Mouse (Mus musculus): Measurements from ENCODE around the gene Arl2. TPM values are rescaled to one million over a fixed set of nuclear protein-coding genes. Genes with fewer than 3 reads are reported as not detected.

Arl2 gene
- 26.0 TPM for total RNA-seq (2023)

DNA sequence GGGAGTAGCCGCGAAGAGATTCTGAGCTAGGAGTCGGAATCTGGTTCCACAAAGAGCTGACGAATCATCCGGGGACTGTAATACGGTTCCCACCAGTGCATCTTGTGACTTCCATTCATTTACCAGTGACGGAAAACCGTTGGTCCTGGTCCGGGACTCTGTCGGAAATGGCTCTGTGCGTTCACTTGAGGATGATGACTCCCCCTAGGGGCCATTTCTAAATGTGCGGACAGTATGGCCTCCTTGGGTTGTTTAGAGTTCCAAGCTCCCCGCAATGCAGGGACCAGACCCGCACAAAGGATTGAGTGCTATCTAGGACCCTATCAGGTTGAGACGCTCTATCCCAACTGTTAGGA is at the start of gene Arl2:
TSS of gene Arl2 (minus strand) at position 155 of the 356 bp plus-strand sequence.

DNA sequence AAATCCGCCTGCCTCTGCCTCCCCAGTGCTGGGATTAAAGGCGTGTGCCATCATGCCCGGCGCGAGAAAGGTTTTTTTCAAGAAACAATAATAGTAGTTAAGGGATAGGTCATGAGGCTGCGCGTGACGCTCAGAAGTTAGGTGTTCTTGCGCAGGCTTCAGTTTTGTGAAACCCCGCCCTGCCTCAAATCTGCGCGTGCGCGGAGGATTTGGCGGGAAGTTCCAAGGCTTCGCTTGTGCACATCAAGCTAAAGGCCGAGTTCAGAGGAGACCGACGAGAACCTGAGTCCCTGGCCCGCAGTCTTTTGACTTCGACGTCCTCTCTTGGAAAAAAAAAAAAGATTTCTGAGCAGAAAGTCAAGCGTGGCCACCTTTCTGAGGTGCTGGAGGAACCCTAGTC is 42.8 kb upstream of the Arl2 start, which contains the start of gene Majin:
TSS of gene Majin (plus strand) at position 258 of the 400 bp plus-strand sequence.

DNA sequence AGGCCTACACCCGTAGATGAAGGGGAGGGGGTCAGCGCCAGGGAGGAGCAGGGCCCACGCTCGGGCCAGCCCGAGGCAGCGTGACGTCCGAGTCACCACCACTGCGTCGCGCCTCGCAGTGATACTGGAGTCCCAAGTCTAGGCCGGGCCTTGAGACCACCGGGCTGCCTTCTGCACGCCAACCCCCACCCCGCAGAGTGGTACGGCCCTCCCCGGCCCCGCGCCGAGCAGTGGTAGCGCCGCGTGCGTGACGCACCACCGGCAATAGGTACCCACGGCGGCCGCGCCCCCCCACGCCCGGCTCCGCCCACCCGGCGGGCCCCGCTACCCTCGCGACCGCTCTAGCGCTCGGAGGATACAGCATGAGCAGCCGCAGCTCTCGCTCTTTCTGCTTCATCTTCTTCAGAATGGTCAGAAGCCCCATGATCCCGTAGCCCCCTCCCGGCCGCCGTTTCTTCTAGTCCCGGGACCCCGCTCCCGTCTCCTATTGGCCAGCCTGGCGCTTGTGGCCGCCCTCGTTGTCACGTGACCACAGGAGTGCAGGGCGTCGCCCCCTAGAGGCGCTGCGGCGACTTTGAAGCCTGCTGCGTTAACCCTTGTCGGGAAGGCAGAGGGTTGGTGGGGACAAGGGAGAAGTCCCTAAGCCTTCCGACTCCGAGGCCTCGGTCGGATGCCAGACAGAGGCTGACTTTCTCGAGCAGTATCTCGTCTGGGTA is 512 bp downstream of the Arl2 start, which contains the start of gene Batf2:
TSS of gene Batf2 (plus strand) at position 306 of the 716 bp plus-strand sequence.

DNA sequence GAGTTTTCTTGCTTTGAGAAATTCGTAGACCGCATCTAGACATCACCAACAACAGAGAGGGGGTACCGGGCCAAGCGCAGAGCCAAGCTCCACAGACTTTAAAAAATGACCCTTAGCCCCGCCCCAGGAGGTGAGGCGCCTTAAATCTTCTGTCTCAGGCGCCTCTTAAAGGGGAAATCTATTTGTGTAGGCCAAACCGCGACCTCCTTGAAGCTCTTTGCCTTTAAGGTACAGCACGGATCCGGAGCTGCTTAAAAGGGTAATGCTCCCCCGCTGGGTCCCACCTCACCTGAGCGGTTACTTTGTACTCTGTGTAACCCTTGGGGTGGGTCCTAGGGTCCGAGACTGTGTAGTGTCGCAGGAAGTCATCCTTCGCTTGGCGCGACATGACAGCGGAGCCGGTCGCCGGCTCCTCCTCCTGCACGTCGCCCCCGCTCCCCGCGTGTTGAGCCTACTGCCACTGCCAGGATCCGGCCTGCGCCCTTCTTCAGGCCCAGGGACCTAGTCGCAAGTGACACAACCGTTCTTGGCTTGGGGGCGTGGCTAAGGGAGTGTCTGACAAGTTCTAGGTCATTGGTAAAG is 13.5 kb downstream of the Arl2 start, which contains the start of gene Snx15:
TSS of gene Snx15 (minus strand) at position 545 of the 582 bp plus-strand sequence.

DNA sequence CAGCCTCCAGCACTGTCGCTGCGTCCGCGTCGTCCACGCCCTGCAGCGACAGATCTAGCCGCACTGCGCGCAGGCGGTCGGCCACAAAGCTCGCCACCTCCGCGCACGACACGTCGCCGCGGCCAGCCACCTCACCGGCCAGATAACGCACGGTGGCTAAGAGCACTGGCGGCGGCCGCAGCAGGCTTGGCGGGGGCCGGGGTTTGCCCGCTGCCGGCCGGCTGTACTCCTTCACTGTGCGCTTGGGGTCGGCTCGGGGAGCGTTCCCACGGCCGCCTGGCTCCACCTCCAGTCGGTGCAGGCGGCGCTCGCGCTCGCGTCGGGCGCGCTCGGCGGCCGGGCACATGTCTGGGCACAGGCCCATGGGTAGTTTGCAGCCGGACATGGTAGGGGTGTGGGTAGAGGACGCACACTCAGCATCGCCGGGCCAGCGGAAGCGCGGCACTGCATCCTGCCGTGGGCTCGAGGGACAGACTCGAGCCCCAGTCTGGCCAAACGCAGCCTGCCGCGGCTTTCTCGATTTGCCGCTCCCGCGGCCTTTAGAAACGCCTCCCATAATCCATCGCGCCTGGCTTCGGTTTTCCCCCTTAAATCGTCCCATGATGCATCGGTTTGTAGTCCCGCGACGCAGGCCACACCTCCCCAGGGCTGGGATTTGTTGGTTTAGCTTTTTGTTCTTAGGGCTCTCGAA is 23.2 kb downstream of the Arl2 start, which contains the start of gene Sac3d1:
TSS of gene Sac3d1 (minus strand) at position 665 of the 691 bp plus-strand sequence.

DNA sequence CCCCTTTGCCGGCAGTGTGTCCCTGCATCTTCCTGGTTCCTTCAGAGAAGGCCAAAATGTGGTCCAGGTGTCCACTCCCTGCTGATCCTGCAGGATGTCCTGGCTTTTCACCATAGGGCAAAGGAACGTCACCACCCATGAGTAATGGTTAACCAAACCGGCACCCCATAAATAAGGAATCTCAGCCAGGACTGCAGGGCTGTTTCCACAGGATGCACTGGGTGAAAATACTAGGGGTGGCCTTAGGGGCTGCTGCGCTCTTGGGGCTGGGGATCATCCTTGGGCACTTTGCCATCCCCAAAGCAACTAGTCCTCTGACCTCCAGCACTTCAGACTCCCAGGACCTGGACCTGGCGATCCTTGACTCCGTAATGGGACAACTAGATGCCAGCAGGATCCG is 35.8 kb downstream of the Arl2 start, which contains the start of gene Naaladl1:
TSS of gene Naaladl1 (plus strand) at position 197 of the 400 bp plus-strand sequence.

DNA sequence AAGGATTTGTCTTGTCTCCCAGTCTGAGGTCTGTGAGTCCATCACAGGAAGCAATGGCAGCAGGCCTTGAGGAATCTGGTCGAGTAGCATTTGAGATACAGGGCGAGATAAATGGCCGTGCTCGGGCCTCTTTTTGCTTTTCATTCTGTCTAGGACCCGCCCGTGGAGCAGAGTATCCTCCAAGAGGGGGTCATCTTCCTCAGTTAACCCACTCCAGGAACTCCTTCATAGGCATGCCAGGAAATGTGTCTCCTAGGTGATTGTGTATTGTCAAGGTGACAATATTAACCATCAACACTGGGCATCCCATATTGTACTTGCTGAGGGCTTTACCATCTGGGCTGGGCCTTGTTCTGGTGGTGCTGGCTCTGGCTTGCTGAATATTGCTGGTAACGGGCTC is 47.2 kb downstream of the Arl2 start, which contains the start of gene AC131692.1:
TSS of gene AC131692.1 (plus strand) at position 301 of the 400 bp plus-strand sequence.

DNA sequence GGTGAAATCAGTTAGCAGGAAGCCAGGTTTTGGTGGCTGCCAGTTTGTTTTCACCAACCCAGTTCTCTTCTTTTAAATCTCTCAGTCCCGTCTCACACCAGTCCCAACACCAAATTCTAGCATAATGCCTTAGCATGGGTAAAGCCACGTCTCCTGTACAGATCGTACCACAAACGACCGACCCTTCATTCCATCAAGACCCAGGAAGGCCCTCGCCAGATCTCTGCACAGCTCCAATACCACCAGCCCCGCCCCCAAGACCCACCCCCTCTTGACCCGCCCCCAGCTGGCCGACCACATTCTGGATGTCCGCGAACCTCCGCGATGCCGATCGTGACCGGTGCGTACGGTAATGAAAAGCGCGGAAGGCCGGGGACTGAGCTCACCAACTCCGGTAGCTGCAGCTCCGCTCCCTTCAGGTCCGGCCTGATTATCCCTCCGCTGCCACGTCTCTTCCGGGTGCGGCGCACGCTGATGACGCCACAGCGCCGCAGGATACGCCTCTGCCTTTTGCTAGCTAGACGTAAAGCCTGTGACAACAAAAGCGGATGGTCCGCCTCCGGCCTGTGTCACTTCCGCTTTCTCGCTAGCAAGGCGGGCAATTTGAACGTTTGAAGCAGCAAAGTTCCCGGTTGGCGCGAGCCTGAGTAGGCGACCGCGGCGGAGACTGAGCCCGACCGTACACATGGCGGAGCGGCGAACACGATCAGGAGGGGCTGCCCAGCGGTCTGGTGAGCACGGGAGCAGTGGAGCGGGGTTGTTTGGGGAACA is 56.7 kb downstream of the Arl2 start, which contains the start of the genes Zfpl1 and Cdca5:
TSS of gene Zfpl1 (minus strand) at position 479 of the 771 bp plus-strand sequence.
TSS of gene Cdca5 (plus strand) at position 506 of the 771 bp plus-strand sequence.

Other genes with a start within 250 kb of the Arl2 start
- gene Tigd3, start 247.4 kb downstream of the Arl2 start, total RNA-seq (2023) = 1.7 TPM
- gene Dpf2, start 228.5 kb downstream of the Arl2 start, total RNA-seq (2023) = 147 TPM
- 0.67 TPM for gene Cdc42ep2, start 216.7 kb downstream of the Arl2 start, total RNA-seq (2023)
- 63.5 TPM for gene Pola2, start 177.3 kb downstream of the Arl2 start, total RNA-seq (2023)
- not detected for gene Slc22a20, start 155.4 kb downstream of the Arl2 start, total RNA-seq (2023)
- 143 TPM for gene Capn1, start 125.7 kb downstream of the Arl2 start, total RNA-seq (2023)
- gene Syvn1, start 95.0 kb downstream of the Arl2 start, total RNA-seq (2023) = 46.9 TPM
- 18.0 TPM for gene Mrpl49, start 83.8 kb downstream of the Arl2 start, total RNA-seq (2023)
- 3,401 TPM for gene Fau, start 83.7 kb downstream of the Arl2 start, total RNA-seq (2023)
- gene Znhit2, start 80.4 kb downstream of the Arl2 start, total RNA-seq (2023) = 11.9 TPM
- 18.8 TPM for gene Tm7sf2, start 73.2 kb downstream of the Arl2 start, total RNA-seq (2023)
- gene Vps51, start 64.3 kb downstream of the Arl2 start, total RNA-seq (2023) = 110 TPM
- not detected for gene Tmem262, start 61.5 kb downstream of the Arl2 start, total RNA-seq (2023)
- gene Gm28374, start 59.3 kb downstream of the Arl2 start, total RNA-seq (2023) = not detected
- gene Zfpl1, start 56.6 kb downstream of the Arl2 start, total RNA-seq (2023) = 44.0 TPM
- gene Cdca5, start 56.6 kb downstream of the Arl2 start, total RNA-seq (2023) = 0.89 TPM
- not detected for gene AC131692.1, start 47.1 kb downstream of the Arl2 start, total RNA-seq (2023)
- gene Naaladl1, start 35.8 kb downstream of the Arl2 start, total RNA-seq (2023) = not detected
- gene Sac3d1, start 22.9 kb downstream of the Arl2 start, total RNA-seq (2023) = 9.6 TPM
- 32.0 TPM for gene Snx15, start 13.2 kb downstream of the Arl2 start, total RNA-seq (2023)
- gene Batf2, start 565 bp downstream of the Arl2 start, total RNA-seq (2023) = not detected
- gene Majin, start 42.8 kb upstream of the Arl2 start, total RNA-seq (2023) = not detected
- gene Gpha2, start 84.8 kb upstream of the Arl2 start, total RNA-seq (2023) = not detected
- gene Ppp2r5b, start 94.3 kb upstream of the Arl2 start, total RNA-seq (2023) = 21.7 TPM
- gene Atg2a, start 100.1 kb upstream of the Arl2 start, total RNA-seq (2023) = 156 TPM
- 86.5 TPM for gene Ehd1, start 135.2 kb upstream of the Arl2 start, total RNA-seq (2023)
- gene Cdc42bpg, start 164.9 kb upstream of the Arl2 start, total RNA-seq (2023) = 9.1 TPM
- 46.4 TPM for gene Men1, start 193.4 kb upstream of the Arl2 start, total RNA-seq (2023)
- gene Map4k2, start 199.6 kb upstream of the Arl2 start, total RNA-seq (2023) = 585 TPM
- gene Sf1, start 222.1 kb upstream of the Arl2 start, total RNA-seq (2023) = 936 TPM
- gene Pygm, start 242.9 kb upstream of the Arl2 start, total RNA-seq (2023) = 20.2 TPM

Measured in CD8-positive naive resting alpha-beta T cell, adult 57 days (primary cell).